Mouse (Mus musculus) v-Abl transformed pro-B cells (cell line): Measurements from ENCODE around the gene Tle3.

Experiments used
- in situ Hi-C, 2 experiments: fragments of 400-800 bp; cut with MboI; formaldehyde crosslinking; loops; one replicate each; pipeline ENCODE4 v1.15.1; 2025; ENCODE audit not compliant: unreplicated experiment in 2 of 2

The Tle3 gene

GRCm38 (mm10) chr9:61373942-61374900 is 2.1 kb downstream of the Tle3 start:
- in situ Hi-C loops: loop anchor here (5.0 to 25.0 kb wide), 5 partner anchors 207 to 458 kb away; no protein-coding TSS in a partner anchor

GRCm38 (mm10) chr9:61375002-61375401 is 2.8 kb downstream of the Tle3 start:
- in situ Hi-C loops: no loop called here

- in situ Hi-C loops: no loop called here
These were observed 3.8 kb downstream of the Tle3 start for GRCm38 (mm10) chr9:61375802-61376561.

- in situ Hi-C loops: no loop called here
These were observed 4.5 kb downstream of the Tle3 start for GRCm38 (mm10) chr9:61376650-61377049.

GRCm38 (mm10) chr9:61377706-61378479 is 5.7 kb downstream of the Tle3 start:
- in situ Hi-C loops: no loop called here

GRCm38 (mm10) chr9:61378516-61378915 is 6.3 kb downstream of the Tle3 start:
- in situ Hi-C loops: no loop called here

GRCm38 (mm10) chr9:61379016-61379634 is 7.0 kb downstream of the Tle3 start:
- in situ Hi-C loops: no loop called here

GRCm38 (mm10) chr9:61380258-61381062 is 8.3 kb downstream of the Tle3 start:
- in situ Hi-C loops: loop anchor here (10.0 kb wide), 2 partner anchors 454 to 474 kb away; no protein-coding TSS in a partner anchor

- in situ Hi-C loops: loop anchor here (10.0 kb wide), 2 partner anchors 454 to 474 kb away; no protein-coding TSS in a partner anchor
These were observed 8.9 kb downstream of the Tle3 start for GRCm38 (mm10) chr9:61381063-61381408.

- in situ Hi-C loops: loop anchor here (10.0 kb wide), 2 partner anchors 453 to 473 kb away; no protein-coding TSS in a partner anchor
These were observed 9.3 kb downstream of the Tle3 start for GRCm38 (mm10) chr9:61381445-61381844.

GRCm38 (mm10) chr9:61382595-61383186 is 10.5 kb downstream of the Tle3 start:
- in situ Hi-C loops: loop anchor here (10.0 kb wide), 2 partner anchors 452 to 472 kb away; no protein-coding TSS in a partner anchor

- in situ Hi-C loops: loop anchor here (10.0 kb wide), 2 partner anchors 451 to 471 kb away; no protein-coding TSS in a partner anchor
These were observed 11.9 kb downstream of the Tle3 start for GRCm38 (mm10) chr9:61384101-61384500.

- in situ Hi-C loops: loop anchor here (10.0 kb wide), 2 partner anchors 450 to 470 kb away; no protein-coding TSS in a partner anchor
These were observed 12.7 kb downstream of the Tle3 start for GRCm38 (mm10) chr9:61384646-61385443.

- in situ Hi-C loops: loop anchor here (10.0 kb wide), 2 partner anchors 449 to 469 kb away; no protein-coding TSS in a partner anchor
These were observed 13.6 kb downstream of the Tle3 start for GRCm38 (mm10) chr9:61385753-61386152.

GRCm38 (mm10) chr9:61386314-61386713 is 14.1 kb downstream of the Tle3 start:
- in situ Hi-C loops: loop anchor here (10.0 kb wide), 2 partner anchors 448 to 468 kb away; no protein-coding TSS in a partner anchor

- in situ Hi-C loops: loop anchor here (10.0 kb wide), 2 partner anchors 447 to 467 kb away; no protein-coding TSS in a partner anchor
These were observed 15.6 kb downstream of the Tle3 start for GRCm38 (mm10) chr9:61387797-61388196.

- in situ Hi-C loops: loop anchor here (10.0 kb wide), 2 partner anchors 447 to 467 kb away; no protein-coding TSS in a partner anchor
These were observed 16.0 kb downstream of the Tle3 start for GRCm38 (mm10) chr9:61388214-61388613.
